Mouse (Mus musculus) kidney, adult 2 months (tissue): ENCODE measurements around the gene Adpgk.

Experiments
- CTCF ChIP-seq: fragments of 200-500 bp; conservative IDR thresholded peaks from 2 replicates; pipeline ENCODE4 v1.5.1; 2011; ENCODE audit warnings: low read depth, mild to moderate bottlenecking, control low read depth, low read length, moderate library complexity, mixed read lengths; ENCODE audit not compliant: insufficient read depth, insufficient read length
- POLR2A ChIP-seq: fragments of 200-500 bp; IDR thresholded peaks from one replicate; pipeline ENCODE4 v1.6.1; 2011; ENCODE audit warnings: low read depth, low read length, control low read depth

DNA sequence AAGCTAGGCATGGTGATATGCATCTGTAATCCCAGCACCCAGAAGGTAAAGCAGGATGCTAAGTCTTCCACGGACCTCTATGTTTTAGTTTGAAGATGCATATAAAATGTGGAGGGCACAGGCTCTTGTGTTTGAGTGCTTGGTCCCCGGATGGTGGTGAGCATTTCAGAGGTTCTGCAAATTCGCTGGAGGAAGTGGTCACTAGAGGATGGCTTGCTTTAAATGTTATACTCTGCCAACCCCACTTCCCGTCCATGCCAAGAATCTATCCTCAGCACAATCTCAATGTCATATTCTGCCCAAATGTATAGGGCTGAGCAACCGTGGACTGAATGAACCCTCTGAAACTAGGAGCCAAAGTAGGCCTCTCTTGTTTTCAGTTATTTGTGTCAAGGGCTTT lies 10.5 kb upstream of the Adpgk start:
- TF ChIP-seq POLR2A (no peak), CTCF (no peak)
